9 mouse cellular contexts compared by ENCODE assay signal in genomic region chr13:29203426-29203825, GRCm38 (mm10).
"Had no signal": no experiment of that assay in that cellular context is flagged by ENCODE, and none has a peak within 500 bp of the region (broad histone marks: within the 10 kb centered on the region; RNA-seq: fewer than 3 reads in every experiment).

No protein-coding gene starts in this region.

- DNase-seq: left cerebral cortex, postnatal 4 days; liver, embryonic 13.5 days; lung, adult 2 months; lung, postnatal 14 days; midbrain, embryonic 14.5 days; thymus, adult 18-20 months; thymus, postnatal 36 days had no signal

- H3K4me2 ChIP-seq: limb, embryonic 13.5 days; liver, embryonic 13.5 days; midbrain, embryonic 11.5 days had no signal

- H3K9ac ChIP-seq: limb, embryonic 13.5 days; liver, embryonic 13.5 days had no signal

- H3K27me3 ChIP-seq: limb, embryonic 13.5 days; liver, embryonic 13.5 days had no signal

- H3K27ac ChIP-seq: limb, embryonic 13.5 days; liver, embryonic 13.5 days had no signal

- H3K36me3 ChIP-seq: limb, embryonic 13.5 days; liver, embryonic 13.5 days had no signal

- H3K9me3 ChIP-seq: liver, embryonic 13.5 days had no signal

- H3K4me3 ChIP-seq: limb, embryonic 13.5 days; liver, embryonic 13.5 days had no signal

- H3K4me1 ChIP-seq: liver, embryonic 13.5 days had no signal
